Mouse (Mus musculus): ENCODE measurements at regions not wholly inside any gene's neighbourhood (a gene's known extent, or its start where the extent isn't known, plus 50 kb on each side); places are given as distances from the start of the nearest gene placed in this dataset.
A peak's percentile ranks its signal among the peaks of the same experiment; 100 is the strongest.

DNA sequence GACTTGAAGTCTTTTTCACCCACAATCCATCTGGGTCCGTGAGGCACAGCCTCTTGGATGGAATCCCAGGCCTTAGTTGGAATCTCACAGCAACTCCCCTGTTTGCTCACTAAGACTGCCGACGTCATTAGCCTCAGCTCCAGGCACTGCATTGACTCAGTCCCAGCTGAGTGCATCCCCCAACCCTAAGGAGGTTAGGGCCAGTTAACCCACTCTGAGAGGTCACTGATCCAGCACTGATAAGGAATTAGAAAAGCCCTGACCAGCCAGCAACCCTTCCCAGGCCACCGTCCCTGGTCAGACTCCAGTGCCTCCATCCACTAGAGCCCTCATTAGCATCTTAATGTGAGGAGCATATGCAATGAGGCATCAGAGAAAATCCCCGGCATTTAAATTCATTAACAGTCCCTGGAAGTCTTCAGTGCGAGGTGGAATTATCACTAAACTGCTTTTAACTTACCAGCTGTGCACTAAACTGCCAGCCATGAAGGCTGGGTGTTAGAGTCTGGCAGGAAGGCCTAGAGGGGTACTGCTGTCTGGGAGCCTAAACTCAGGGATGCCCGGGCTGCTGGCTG lies 184.2 kb downstream of the Cct6b start:
- DNase-seq, result no peak

DNA sequence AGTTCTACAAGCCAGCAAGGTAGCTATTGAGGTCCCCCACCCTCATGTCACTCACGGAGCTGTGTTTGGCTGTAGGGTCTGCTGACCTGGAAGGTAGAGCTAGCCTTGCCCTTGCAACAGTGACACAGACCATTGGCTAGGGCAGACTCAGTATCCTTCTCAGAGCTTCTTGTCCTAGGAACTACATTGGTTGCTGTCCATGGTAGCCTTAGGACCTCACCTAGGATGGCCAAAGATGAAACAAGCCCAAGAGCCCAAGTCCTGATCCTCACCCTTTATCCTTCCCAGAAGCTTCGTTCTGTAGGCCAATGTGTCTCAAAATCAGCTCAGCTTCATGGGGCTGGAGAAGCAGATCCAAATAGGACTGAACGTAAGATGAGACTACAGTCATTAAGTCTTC lies 187.3 kb downstream of the Tmem132e start:
- no peak for DNase-seq

DNA sequence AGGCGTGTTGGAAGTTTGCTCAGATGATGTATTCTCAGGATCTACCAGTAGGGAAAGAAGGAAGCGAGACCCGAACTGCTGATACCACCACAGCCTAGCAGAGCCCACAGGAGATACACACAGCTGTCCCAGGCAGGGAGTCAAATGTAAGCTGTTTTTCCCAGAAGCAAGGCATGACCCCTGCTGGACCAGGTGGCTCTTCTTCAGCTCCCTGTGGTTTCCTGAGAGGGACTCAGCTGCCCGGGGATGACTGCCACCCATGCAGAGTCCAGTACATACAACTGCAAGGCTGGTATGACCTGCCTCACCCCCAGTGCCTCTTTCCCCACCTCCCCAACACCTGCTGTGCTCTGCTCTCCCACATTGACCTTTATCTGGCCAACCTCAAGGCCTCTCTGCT lies 184.4 kb downstream of the Tmem132e start:
- no peak for DNase-seq

DNA sequence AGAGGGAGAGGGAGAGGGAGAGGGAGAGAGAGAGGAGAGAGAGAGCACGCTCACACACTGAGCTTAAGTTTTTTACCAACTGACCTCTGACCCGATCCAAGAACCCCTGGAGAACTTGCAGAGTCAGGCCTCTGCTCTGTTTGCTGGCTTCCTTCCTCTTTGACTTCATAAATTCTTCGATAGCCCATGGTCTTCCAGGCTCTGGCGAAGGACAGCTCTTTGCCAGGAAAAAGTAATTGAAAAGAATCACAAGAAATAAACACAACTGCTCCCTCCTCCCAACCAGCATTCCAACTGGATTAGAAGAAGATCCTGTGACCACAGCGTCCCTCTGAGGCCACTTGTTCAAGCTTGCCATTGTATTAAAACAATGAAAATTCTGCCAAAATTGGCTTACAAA lies 182.8 kb downstream of the Tmem132e start:
- peak; percentile 57 for DNase-seq

DNA sequence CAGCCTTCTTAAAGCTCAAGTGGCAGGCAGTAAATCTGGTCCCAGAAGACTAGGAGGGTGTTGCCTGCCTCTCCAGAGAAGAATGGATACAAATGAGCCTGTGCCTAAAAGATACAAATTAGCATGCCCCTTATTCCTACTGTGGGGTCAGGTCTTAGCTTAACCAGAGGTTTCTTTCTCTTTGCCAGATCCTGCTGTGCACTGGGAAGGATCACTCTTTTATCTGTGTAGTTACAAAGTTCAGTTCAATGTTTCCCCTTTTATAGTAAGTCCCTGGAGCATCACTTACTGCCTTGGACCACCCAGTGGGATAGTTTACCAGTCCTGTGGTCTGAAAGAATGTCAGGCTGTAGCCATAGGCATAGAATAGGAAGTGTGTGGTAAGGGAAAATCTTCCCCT lies 181.1 kb downstream of the Tmem132e start:
- DNase-seq, result no peak

DNA sequence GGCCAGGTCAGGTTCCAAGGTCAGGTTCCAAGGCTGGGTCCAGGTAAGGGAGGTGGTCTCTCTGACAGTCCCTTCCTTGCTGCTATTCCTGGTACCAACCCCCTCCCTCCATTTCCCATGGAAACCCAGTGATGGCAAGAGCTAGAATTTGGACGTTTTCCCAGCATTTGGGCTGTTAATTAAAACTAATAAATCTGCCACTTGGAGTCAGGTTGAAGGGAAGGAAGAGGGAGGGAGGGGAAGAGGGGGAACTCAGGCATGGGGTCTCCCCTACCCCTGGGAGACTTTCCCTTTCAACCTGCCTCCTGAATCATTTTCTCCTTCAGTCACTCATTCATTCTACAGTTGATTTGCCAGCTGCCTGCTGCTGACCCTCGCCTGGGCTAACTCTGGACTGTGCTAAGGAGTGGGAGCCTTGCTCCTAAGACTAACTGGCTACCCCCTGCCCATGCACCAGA lies 179.5 kb downstream of the Tmem132e start:
- no peak for DNase-seq

DNA sequence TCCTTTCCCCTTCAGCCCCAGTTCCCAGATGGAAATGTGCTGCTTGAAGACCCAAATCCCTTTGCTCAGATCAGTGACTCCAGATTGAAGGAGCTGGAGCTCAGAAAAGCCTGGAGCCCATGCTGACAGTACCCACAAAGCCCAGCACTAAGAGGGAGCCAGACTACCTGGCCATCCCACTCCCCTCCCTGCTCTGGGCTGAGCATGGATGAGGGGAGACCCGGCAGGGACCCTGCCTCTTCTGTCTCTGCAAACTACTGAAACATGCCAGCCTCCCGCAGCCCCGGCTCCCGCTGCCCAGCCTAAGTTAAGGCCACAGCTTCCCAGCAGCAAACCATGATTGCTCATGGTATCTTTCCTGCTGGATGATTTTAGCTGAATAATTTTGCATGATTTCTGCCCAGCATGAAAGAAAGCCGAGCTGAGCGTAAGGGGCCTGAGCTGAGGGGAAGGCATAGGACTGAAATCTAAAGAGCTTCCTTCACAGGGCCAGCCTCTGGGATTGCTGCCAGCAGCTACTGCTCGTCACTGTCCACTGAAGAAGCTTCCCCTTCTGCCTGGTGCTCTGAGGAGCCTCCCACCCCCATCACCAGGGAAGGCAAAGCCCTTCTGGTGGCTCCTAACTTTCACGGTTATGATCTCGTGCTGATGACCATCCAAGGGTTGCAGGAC lies 178.4 kb downstream of the Tmem132e start:
- DNase-seq, result no peak

DNA sequence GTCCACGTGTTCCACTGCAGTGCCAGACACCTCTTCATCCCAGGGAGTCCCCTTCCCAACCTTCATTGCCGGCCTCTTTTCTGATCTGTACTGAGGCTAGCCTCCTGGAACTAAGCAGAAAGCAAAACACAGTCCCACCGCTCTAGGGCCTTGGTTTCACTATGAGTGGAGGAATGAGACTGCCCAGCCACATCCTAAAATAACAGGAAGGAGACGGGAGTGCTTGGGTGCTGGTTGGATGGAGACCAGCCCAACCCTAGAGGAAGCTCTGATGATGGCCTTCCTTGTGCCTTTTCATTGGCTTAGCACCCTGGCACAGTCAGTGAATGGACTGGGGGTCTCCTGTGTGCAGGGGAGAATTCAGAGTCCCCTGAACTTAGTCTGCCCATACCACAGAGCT lies 177.4 kb downstream of the Tmem132e start:
- DNase-seq, result peak; percentile 14

DNA sequence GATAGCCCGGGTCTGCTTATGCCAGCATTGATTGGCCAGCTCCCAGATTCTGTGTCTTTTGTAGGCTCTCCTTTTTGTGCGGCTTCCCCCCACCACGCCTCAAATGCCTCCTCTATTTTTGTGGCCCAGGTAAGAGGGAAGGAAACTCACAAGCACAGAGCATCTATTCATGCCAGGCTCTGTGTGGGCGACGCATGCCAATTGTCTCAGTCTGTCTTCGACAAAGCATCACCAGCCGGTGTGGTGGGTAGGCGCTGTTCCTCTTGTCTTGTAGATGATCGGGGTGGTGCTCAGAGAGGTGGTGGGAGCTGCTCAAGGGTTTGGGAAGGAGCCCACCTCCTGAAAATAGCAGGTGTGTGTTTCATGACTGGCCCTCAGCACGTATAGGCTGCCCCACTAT lies 175.5 kb downstream of the Tmem132e start:
- no peak for DNase-seq

DNA sequence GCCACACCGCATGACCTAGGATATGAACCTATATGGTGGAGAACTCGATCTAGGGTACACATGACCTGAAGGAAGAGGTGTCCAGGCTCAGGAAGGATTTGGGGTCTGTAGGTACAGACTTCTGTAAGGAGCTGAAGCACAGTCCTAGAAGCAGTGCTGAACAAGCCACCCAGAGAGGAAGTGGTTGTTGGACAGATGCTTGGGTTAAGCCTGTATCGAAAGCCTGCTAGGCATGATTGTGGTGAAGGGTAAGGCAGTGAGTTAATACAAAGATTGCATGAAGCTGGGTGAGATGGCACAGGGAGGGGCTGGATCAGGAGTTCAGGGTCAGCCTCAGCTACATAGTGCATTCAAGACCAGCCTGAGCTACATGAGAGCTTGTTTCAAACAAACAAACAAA lies 153.3 kb downstream of the Tmem132e start:
- no peak for DNase-seq

DNA sequence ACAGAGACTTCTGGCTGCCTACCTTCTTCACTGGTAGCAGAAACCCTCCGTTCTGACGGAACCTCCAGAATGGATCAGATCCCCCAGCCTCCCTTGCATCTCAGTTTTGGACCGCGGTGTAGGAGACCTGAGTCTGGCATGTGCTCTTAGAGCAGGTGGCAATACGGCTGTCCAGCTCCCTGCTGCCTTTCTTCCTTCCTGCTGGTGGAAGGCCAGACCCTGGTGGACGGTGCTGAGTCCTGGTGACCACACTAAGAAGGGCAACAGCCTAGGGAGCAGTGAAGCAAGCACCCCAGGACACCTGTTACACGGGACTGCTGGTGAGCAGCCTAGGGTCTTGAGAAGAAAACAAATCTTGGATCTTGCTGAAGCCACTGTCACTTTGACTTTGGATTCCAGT lies 152.7 kb downstream of the Tmem132e start:
- DNase-seq, result no peak

DNA sequence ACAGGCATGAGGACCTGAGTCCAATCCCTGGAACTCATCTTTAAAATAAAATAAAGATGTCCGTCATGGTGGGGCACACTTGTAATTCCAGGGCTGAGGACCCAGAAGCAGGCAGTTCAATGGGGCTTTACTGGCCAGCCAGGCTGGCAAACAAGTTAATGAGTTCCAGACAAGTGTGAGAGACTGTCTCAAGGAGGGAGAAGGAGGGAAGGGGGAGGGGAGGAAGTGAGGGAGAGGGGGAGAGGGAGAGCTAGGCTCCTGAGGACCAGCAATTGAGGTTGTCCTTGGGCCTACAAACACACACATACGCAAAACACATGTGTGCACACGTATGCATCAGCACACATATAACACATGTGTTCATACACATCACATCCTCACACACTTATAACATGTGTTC lies 149.2 kb downstream of the Tmem132e start:
- DNase-seq, result no peak

DNA sequence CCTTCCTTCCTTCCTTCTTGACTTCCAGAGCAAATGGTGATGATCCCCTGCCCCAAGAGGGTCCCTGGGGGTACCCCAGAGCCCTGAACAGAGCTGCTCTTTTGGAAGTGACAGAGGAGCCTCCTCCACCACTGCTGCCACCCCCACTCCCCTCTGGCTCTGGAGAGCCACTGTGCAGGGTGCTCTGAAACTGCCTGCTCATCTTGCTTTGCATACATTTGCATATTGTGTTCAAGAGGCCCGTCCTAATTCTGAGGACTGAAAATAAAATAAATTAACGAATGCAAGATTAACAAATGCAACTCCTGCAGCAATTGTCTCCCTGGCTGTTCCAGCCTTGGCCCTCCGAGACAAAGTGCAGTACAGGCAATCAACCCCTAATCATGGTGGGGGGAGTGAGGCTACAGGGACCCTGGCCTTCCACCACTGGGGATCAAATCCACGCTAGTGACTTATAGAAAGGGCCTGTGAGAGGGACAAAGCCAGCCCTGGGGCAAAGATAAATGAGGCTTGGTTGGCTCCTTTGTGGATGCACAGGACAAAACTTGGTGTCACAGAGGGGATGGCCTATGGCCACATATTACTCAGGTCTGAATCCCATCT lies 134.6 kb downstream of the Tmem132e start:
- no peak for DNase-seq

DNA sequence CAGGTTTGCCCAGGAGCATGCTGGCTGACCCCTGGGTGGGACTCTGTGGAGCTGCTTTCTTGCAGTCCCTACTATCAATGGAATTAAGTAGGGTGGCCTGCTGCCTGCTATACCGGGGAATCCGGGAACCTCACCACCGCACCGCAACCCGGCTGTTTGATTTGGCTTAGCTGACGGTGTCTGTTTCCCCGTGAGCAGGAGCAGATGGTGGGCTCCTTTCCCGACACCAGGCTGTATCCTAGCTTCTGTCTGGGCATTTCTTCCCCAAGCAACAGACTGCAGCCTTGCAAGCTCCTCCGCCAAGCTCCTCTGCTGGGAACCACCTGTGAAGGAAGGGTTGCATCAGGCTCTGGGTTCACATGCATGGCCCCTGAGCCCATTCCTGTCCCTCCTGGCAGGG lies 132.7 kb downstream of the Tmem132e start:
- no peak for DNase-seq

DNA sequence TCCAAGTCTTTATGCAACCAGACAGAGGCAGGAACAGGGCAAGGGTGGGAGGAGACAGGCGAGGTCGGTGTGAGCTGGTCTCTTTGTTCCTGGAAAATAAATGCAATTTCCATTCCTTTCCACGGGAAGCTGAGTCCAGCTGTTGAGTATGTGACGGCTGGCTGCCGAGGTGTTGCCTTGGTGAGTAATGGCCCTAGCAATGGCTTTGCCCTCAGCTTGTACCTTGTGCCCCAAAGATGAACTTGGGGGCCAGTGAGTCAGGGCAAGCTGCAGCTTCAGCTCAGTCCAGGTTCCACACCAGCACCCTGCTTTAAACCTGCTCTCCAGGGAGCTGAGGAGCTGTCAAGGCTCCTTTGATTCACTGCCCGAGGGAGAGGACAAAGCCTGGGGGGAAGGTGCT lies 130.0 kb downstream of the Tmem132e start:
- DNase-seq, result no peak

DNA sequence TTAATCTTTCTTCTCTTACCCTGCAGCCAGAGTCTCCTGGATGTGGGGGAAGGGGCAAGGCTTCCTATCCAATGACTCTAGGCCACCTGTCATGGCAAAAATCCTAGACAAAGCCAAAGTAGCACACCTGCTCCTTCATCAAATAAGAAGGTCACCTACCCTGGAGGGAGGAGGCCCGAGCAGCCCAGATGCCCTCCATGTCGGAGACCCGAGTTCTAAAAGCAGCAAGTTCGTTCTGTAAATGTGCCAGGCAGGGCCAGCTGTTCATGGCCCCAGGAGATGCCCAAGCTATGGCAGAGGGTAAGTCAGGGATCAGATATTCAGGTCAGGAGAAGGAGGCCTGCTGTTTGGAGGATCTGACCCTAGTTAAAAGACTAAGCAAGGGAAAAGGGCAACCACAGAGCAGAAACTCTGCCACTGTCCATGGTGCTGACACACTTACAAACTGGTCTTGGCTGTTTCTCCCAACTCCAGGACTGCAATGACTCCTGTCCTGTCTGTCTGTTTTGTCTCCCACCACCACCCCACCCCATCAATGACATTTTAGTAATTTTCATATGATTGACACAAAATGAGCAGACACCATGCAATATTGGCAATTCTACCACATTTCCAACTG lies 125.9 kb downstream of the Tmem132e start:
- DNase-seq, result peak; percentile 12

DNA sequence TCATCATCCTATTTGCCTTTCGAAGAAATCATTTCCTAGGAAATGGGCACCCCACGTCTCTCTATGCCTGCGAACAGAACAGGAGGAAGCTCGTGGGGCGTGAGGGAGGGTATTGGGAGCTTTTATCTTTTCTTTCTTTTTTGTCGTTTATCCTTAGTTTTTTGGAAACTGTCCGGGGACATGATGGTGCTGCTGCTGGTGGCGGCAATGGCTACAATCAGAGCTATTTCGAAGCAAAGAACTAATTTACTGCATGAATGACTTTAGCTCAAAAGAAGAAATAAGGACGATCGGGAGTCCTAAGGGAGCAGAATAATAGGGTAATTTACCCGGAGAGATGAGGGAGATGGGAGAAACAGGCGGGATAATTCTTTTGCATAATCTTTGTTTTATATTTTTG lies 119.9 kb downstream of the Tmem132e start:
- no peak for DNase-seq
